Mouse (Mus musculus): ENCODE results near the gene Foxq1. TPM values are rescaled to one million over a fixed set of nuclear protein-coding genes. Genes with fewer than 3 reads are reported as not detected.

Foxq1 gene
- polyA plus RNA-seq, 1 experiment, result 2.4 TPM

GRCm38 (mm10) chr13:31574627-31575026 is 18.7 kb downstream of the Foxq1 start:
- H3K27me3 ChIP-seq (ENCODE audit: control insufficient read depth, insufficient read depth, insufficient read length), result no peaks in the 10 kb centered on the region
- no peak overlapping the region for H3K4me3 ChIP-seq
- H3K79me2 ChIP-seq (ENCODE audit: control insufficient read depth, insufficient read depth), result no peaks in the 10 kb centered on the region
- H3K4me2 ChIP-seq (ENCODE audit: low read depth), result no peak overlapping the region
- no peak overlapping the region for H3ac ChIP-seq (ENCODE audit: control insufficient read depth, insufficient read length)
- TF ChIP-seq CEBPB (IDR thresholded peaks at IDR 0.05; ENCODE audit: insufficient read depth, poor library complexity, severe bottlenecking) (no peak), POLR2A (IDR thresholded peaks at IDR 0.05; ENCODE audit: insufficient read length, low read depth) (no peak), REST (IDR thresholded peaks at IDR 0.05; ENCODE audit: insufficient read depth, insufficient read length) (no peak), TCF12 (IDR thresholded peaks at IDR 0.05; ENCODE audit: insufficient read depth, poor library complexity, severe bottlenecking) (no peak), MYOG (IDR thresholded peaks at IDR 0.05; ENCODE audit: control insufficient read depth in 1 of 3, insufficient read depth in 1 of 3, insufficient read length in 2 of 3, low read depth in 2 of 3) (no peak), POLR2AphosphoS2 (IDR thresholded peaks at IDR 0.05; ENCODE audit: insufficient read length, low read depth) (no peak), E2F4 (IDR thresholded peaks at IDR 0.05; ENCODE audit: insufficient read depth) (no peak), MYOD1 (IDR thresholded peaks at IDR 0.05; ENCODE audit: control insufficient read depth in 1 of 3, insufficient read length in 2 of 3, low read depth in 2 of 3) (no peak), MAX (IDR thresholded peaks at IDR 0.05; ENCODE audit: low read depth) (no peak), SRF (IDR thresholded peaks at IDR 0.05; ENCODE audit: control insufficient read depth, insufficient read length, low read depth) (no peak), USF1 (IDR thresholded peaks at IDR 0.05; ENCODE audit: low read depth) (no peak), TCF3 (IDR thresholded peaks at IDR 0.05; ENCODE audit: insufficient read length, low read depth) (no peak)
- no peaks in the 10 kb centered on the region for H3K36me3 ChIP-seq (ENCODE audit: control insufficient read depth, insufficient read depth)

GRCm38 (mm10) chr13:31576696-31577095 is 20.8 kb downstream of the Foxq1 start:
- TF ChIP-seq USF1 (IDR thresholded peaks at IDR 0.05; ENCODE audit: low read depth), result no peak
- TF ChIP-seq E2F4 (IDR thresholded peaks at IDR 0.05; ENCODE audit: insufficient read depth), result no peak
- TF ChIP-seq SRF (IDR thresholded peaks at IDR 0.05; ENCODE audit: control insufficient read depth, insufficient read length, low read depth), result no peak
- TF ChIP-seq REST (IDR thresholded peaks at IDR 0.05; ENCODE audit: insufficient read depth, insufficient read length), result no peak
- TF ChIP-seq CEBPB (IDR thresholded peaks at IDR 0.05; ENCODE audit: insufficient read depth, poor library complexity, severe bottlenecking), result no peak
- no peak for TF ChIP-seq TCF12 (IDR thresholded peaks at IDR 0.05; ENCODE audit: insufficient read depth, poor library complexity, severe bottlenecking)
- no peak for TF ChIP-seq TCF3 (IDR thresholded peaks at IDR 0.05; ENCODE audit: insufficient read length, low read depth)
- TF ChIP-seq MYOD1 (IDR thresholded peaks at IDR 0.05; ENCODE audit: control insufficient read depth in 1 of 3, insufficient read length in 2 of 3, low read depth in 2 of 3), result no peak
- no peaks in the 10 kb centered on the region for H3K36me3 ChIP-seq (ENCODE audit: control insufficient read depth, insufficient read depth)
- no peaks in the 10 kb centered on the region for H3K27me3 ChIP-seq (ENCODE audit: control insufficient read depth, insufficient read depth, insufficient read length)
- no peak overlapping the region for H3ac ChIP-seq (ENCODE audit: control insufficient read depth, insufficient read length)
- no peaks in the 10 kb centered on the region for H3K79me2 ChIP-seq (ENCODE audit: control insufficient read depth, insufficient read depth)
- no peak overlapping the region for H3K4me2 ChIP-seq (ENCODE audit: low read depth)
- no peak overlapping the region for H3K4me3 ChIP-seq

GRCm38 (mm10) chr13:31577576-31577975 is 21.6 kb downstream of the Foxq1 start:
- no peaks in the 10 kb centered on the region for H3K27me3 ChIP-seq (ENCODE audit: control insufficient read depth, insufficient read depth, insufficient read length)

DNA sequence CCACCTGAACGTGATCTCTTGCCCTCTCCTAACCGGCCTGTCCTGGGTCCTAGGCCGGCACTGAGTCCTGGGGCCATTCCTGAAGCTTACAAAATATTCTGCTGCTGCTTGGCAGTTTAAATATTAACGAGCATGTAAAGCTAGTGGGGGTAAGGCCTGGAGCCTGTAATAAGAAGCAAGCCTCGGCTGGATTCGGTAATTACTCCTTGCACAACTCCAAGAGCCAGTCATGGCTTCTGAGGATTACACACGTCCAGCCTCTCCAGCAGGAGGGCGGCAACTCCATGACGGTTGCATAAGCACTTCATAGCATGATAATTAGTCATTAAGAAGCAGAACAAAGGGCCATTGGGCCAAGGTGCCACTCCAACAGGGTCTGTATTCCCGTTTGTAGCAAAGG is 22.5 kb downstream of the Foxq1 start:
- Histone ChIP-seq H3K4me2 (ENCODE audit: low read depth) (no peak overlapping the region), H3ac (ENCODE audit: control insufficient read depth, insufficient read length) (no peak overlapping the region), H3K36me3 (ENCODE audit: control insufficient read depth, insufficient read depth) (no peaks in the 10 kb centered on the region), H3K79me2 (ENCODE audit: control insufficient read depth, insufficient read depth) (no peaks in the 10 kb centered on the region), H3K27me3 (ENCODE audit: control insufficient read depth, insufficient read depth, insufficient read length) (no peaks in the 10 kb centered on the region), H3K4me3 (no peak overlapping the region)
- no peak for TF ChIP-seq CEBPB (IDR thresholded peaks at IDR 0.05; ENCODE audit: insufficient read depth, poor library complexity, severe bottlenecking)

More at GRCm38 (mm10) chr13:31577576-31577975, 21.6 kb downstream of the Foxq1 start:
- no peaks in the 10 kb centered on the region for H3K79me2 ChIP-seq (ENCODE audit: control insufficient read depth, insufficient read depth)
- no peak overlapping the region for H3ac ChIP-seq (ENCODE audit: control insufficient read depth, insufficient read length)
- no peaks in the 10 kb centered on the region for H3K36me3 ChIP-seq (ENCODE audit: control insufficient read depth, insufficient read depth)
- H3K4me2 ChIP-seq (ENCODE audit: low read depth), result no peak overlapping the region
- no peak for TF ChIP-seq MYOG (IDR thresholded peaks at IDR 0.05; ENCODE audit: control insufficient read depth in 1 of 3, insufficient read depth in 1 of 3, insufficient read length in 2 of 3, low read depth in 2 of 3)
- no peak for TF ChIP-seq POLR2AphosphoS2 (IDR thresholded peaks at IDR 0.05; ENCODE audit: insufficient read length, low read depth)
- no peak for TF ChIP-seq MYOD1 (IDR thresholded peaks at IDR 0.05; ENCODE audit: control insufficient read depth in 1 of 3, insufficient read length in 2 of 3, low read depth in 2 of 3)
- TF ChIP-seq SRF (IDR thresholded peaks at IDR 0.05; ENCODE audit: control insufficient read depth, insufficient read length, low read depth), result no peak
- no peak for TF ChIP-seq TCF12 (IDR thresholded peaks at IDR 0.05; ENCODE audit: insufficient read depth, poor library complexity, severe bottlenecking)
- no peak for TF ChIP-seq MAX (IDR thresholded peaks at IDR 0.05; ENCODE audit: low read depth)
- TF ChIP-seq CEBPB (IDR thresholded peaks at IDR 0.05; ENCODE audit: insufficient read depth, poor library complexity, severe bottlenecking), result no peak
- TF ChIP-seq USF1 (IDR thresholded peaks at IDR 0.05; ENCODE audit: low read depth), result no peak
- H3K4me3 ChIP-seq, result no peak overlapping the region

- Histone ChIP-seq H3K36me3 (ENCODE audit: control insufficient read depth, insufficient read depth) (no peaks in the 10 kb centered on the region), H3ac (ENCODE audit: control insufficient read depth, insufficient read length) (no peak overlapping the region), H3K79me2 (ENCODE audit: control insufficient read depth, insufficient read depth) (no peaks in the 10 kb centered on the region), H3K4me3 (no peak overlapping the region), H3K27me3 (ENCODE audit: control insufficient read depth, insufficient read depth, insufficient read length) (no peaks in the 10 kb centered on the region), H3K4me2 (ENCODE audit: low read depth) (no peak overlapping the region)
- no peak for TF ChIP-seq SRF (IDR thresholded peaks at IDR 0.05; ENCODE audit: control insufficient read depth, insufficient read length, low read depth)
- TF ChIP-seq E2F4 (IDR thresholded peaks at IDR 0.05; ENCODE audit: insufficient read depth), result no peak
- no peak for TF ChIP-seq TCF12 (IDR thresholded peaks at IDR 0.05; ENCODE audit: insufficient read depth, poor library complexity, severe bottlenecking)
- TF ChIP-seq MAX (IDR thresholded peaks at IDR 0.05; ENCODE audit: low read depth), result no peak
- TF ChIP-seq POLR2AphosphoS2 (IDR thresholded peaks at IDR 0.05; ENCODE audit: insufficient read length, low read depth), result no peak
- TF ChIP-seq USF1 (IDR thresholded peaks at IDR 0.05; ENCODE audit: low read depth), result no peak
- TF ChIP-seq TCF3 (IDR thresholded peaks at IDR 0.05; ENCODE audit: insufficient read length, low read depth), result no peak
- TF ChIP-seq CEBPB (IDR thresholded peaks at IDR 0.05; ENCODE audit: insufficient read depth, poor library complexity, severe bottlenecking), result no peak
- TF ChIP-seq MYOD1 (IDR thresholded peaks at IDR 0.05; ENCODE audit: control insufficient read depth in 1 of 3, insufficient read length in 2 of 3, low read depth in 2 of 3), result no peak
- no peak for TF ChIP-seq POLR2A (IDR thresholded peaks at IDR 0.05; ENCODE audit: insufficient read length, low read depth)
- no peak for TF ChIP-seq MYOG (IDR thresholded peaks at IDR 0.05; ENCODE audit: control insufficient read depth in 1 of 3, insufficient read depth in 1 of 3, insufficient read length in 2 of 3, low read depth in 2 of 3)
- no peak for TF ChIP-seq REST (IDR thresholded peaks at IDR 0.05; ENCODE audit: insufficient read depth, insufficient read length)
Observed at GRCm38 (mm10) chr13:31579866-31580265, 23.9 kb downstream of the Foxq1 start.
